Mouse (Mus musculus) liver, adult 2 months (tissue): ENCODE measurements around the gene Gm20388. TPM values are rescaled to one million over a fixed set of nuclear protein-coding genes. Genes with fewer than 3 reads are reported as not detected.

Experiments used
- DNase-seq: peaks from one replicate; pipeline ENCODE4 v3.0.0-alpha.2; 2011; ENCODE audit warnings: low read depth, low spot score; ENCODE audit errors: extremely low read depth
- H3K27ac ChIP-seq: fragments of 200-500 bp; replicated peaks from 2 replicates; pipeline ENCODE4 v1.5.1; 2012; ENCODE audit warnings: low read depth, mild to moderate bottlenecking, control low read depth, inconsistent platforms, low read length; ENCODE audit not compliant: insufficient read depth
- H3K27me3 ChIP-seq: fragments of 200-500 bp; 2 replicates; pipeline ENCODE4 v1.6.1; 2012; ENCODE audit warnings: mild to moderate bottlenecking, moderate library complexity, low read length, inconsistent platforms; ENCODE audit not compliant: control insufficient read depth, insufficient read depth
- H3K36me3 ChIP-seq: fragments of 200-500 bp; 2 replicates; pipeline ENCODE4 v1.6.1; 2012; ENCODE audit warnings: low read length, inconsistent platforms; ENCODE audit not compliant: control insufficient read depth, insufficient read depth
- H3K4me1 ChIP-seq: fragments of 200-500 bp; 2 replicates; pipeline ENCODE4 v1.6.1; 2011; ENCODE audit warnings: low read length; ENCODE audit not compliant: control insufficient read depth, insufficient read depth
- H3K4me3 ChIP-seq: fragments of 200-500 bp; 2 replicates; pipeline ENCODE4 v1.5.1; 2011; ENCODE audit warnings: low read depth, mild to moderate bottlenecking, control low read depth, low read length, moderate library complexity; ENCODE audit not compliant: insufficient read depth
- H3K79me2 ChIP-seq: fragments of 200-500 bp; 2 replicates; pipeline ENCODE4 v1.6.1; 2012; ENCODE audit warnings: inconsistent platforms, mild to moderate bottlenecking, low read length, moderate library complexity; ENCODE audit not compliant: control insufficient read depth, insufficient read depth
- H3K9ac ChIP-seq: fragments of 200-500 bp; 2 replicates; pipeline ENCODE4 v1.6.1; 2012; ENCODE audit warnings: low read depth, mild to moderate bottlenecking, control low read depth, inconsistent platforms, low read length
- CTCF ChIP-seq: fragments of 200-500 bp; IDR thresholded peaks from 2 replicates; pipeline ENCODE4 v1.5.1; 2011; ENCODE audit warnings: low read depth, low read length, control low read depth
- POLR2A ChIP-seq: fragments of 200-500 bp; IDR thresholded peaks from 2 replicates; pipeline ENCODE4 v1.6.1; 2011; ENCODE audit warnings: low read length, control low read depth; ENCODE audit not compliant: insufficient read depth; ENCODE audit errors: extremely low read depth
- WGBS: fragments of 180-500 bp; shearing (Covaris S2); methylation state at CpG from one replicate; pipeline ENCODE4 v1.1.7; 2018; 5-methylcytosine and 5-hydroxymethylcytosine counted together
- polyA plus RNA-seq: library from polyadenylated mRNA; depleted of rRNA; stranded (reverse); fragments of >200 nt; gene quantifications from 2 replicates; pipeline ENCODE4 v1.2.3, GENCODE M21; 2012
- total RNA-seq: library from RNA; depleted of rRNA; stranded (reverse); fragments of >200 nt; gene quantifications from 2 replicates; pipeline ENCODE4 v1.2.3, GENCODE M21; 2014

Gene Gm20388
- total and polyA plus RNA-seq, 2 experiments = 6.4 to 19.9 TPM

GRCm38 (mm10) chr8:122056882-122057281 lies 2146.2 kb downstream of the Gm20388 start:
- no peaks in the 10 kb centered on the region for H3K4me1 ChIP-seq
- TF ChIP-seq CTCF (no peak), POLR2A (no peak)
- no peak overlapping the region for H3K27ac ChIP-seq
- no peak overlapping the region for H3K9ac ChIP-seq
- no peaks in the 10 kb centered on the region for H3K27me3 ChIP-seq
- H3K36me3 ChIP-seq = no peaks in the 10 kb centered on the region
- 75% methylated on average over 7 of the region's 7 CpGs for WGBS
- no peak overlapping the region for H3K4me3 ChIP-seq
- no peaks in the 10 kb centered on the region for H3K79me2 ChIP-seq
- no peak for DNase-seq

GRCm38 (mm10) chr8:122058510-122058909 lies 2147.9 kb downstream of the Gm20388 start:
- H3K4me1 ChIP-seq = peaks cover 9% of the 10 kb centered on the region
- H3K27me3 ChIP-seq = no peaks in the 10 kb centered on the region
- H3K9ac ChIP-seq = no peak overlapping the region
- no peaks in the 10 kb centered on the region for H3K36me3 ChIP-seq
- no peaks in the 10 kb centered on the region for H3K79me2 ChIP-seq
- TF ChIP-seq POLR2A = no peak
- H3K27ac ChIP-seq = no peak overlapping the region
- H3K4me3 ChIP-seq = no peak overlapping the region
- WGBS = 65% methylated on average over 9 of the region's 9 CpGs
- no peak for DNase-seq

- no peaks in the 10 kb centered on the region for H3K79me2 ChIP-seq
- WGBS = 53% methylated on average over 8 of the region's 8 CpGs
- H3K4me3 ChIP-seq = no peak overlapping the region
- peaks cover 10% of the 10 kb centered on the region for H3K4me1 ChIP-seq
- no peaks in the 10 kb centered on the region for H3K36me3 ChIP-seq
- H3K27me3 ChIP-seq = no peaks in the 10 kb centered on the region
- H3K27ac ChIP-seq = no peak overlapping the region
- TF ChIP-seq POLR2A (no peak), CTCF (no peak)
- H3K9ac ChIP-seq = no peak overlapping the region
- peak; percentile 64 for DNase-seq
Observed at GRCm38 (mm10) chr8:122058951-122059350, 2148.3 kb downstream of the Gm20388 start.

- peak; percentile 79 for DNase-seq
- TF ChIP-seq CTCF (no peak), POLR2A (no peak)
Observed at GRCm38 (mm10) chr8:122062508-122063223, 2152.0 kb downstream of the Gm20388 start.

GRCm38 (mm10) chr8:122064353-122064752 lies 2153.7 kb downstream of the Gm20388 start:
- peaks cover 14% of the 10 kb centered on the region for H3K4me1 ChIP-seq
- no peak for TF ChIP-seq POLR2A
- no peak for TF ChIP-seq CTCF
- H3K36me3 ChIP-seq = no peaks in the 10 kb centered on the region
- no peak for DNase-seq
- H3K9ac ChIP-seq = no peak overlapping the region
- no peak overlapping the region for H3K27ac ChIP-seq
- H3K4me3 ChIP-seq = no peak overlapping the region
- H3K79me2 ChIP-seq = no peaks in the 10 kb centered on the region
- 91% methylated on average over 7 of the region's 7 CpGs for WGBS
- H3K27me3 ChIP-seq = no peaks in the 10 kb centered on the region

More at GRCm38 (mm10) chr8:122062508-122063223, 2152.0 kb downstream of the Gm20388 start:
- Histone ChIP-seq H3K9ac (peak overlapping the region; percentile 51), H3K79me2 (no peaks in the 10 kb centered on the region), H3K4me1 (peaks cover 10% of the 10 kb centered on the region), H3K27me3 (no peaks in the 10 kb centered on the region), H3K4me3 (0 out of 2 replicates have a peak overlapping the region, but pooled peaks have one; percentile 18), H3K27ac (peak overlapping the region; percentile 68), H3K36me3 (no peaks in the 10 kb centered on the region)
- 22% methylated on average over 12 of the region's 12 CpGs for WGBS

- no peak overlapping the region for H3K27ac ChIP-seq
- DNase-seq = peak; percentile 91
- TF ChIP-seq POLR2A (no peak), CTCF (no peak)
- peaks cover 11% of the 10 kb centered on the region for H3K4me1 ChIP-seq
- H3K36me3 ChIP-seq = no peaks in the 10 kb centered on the region
- no peak overlapping the region for H3K4me3 ChIP-seq
- no peaks in the 10 kb centered on the region for H3K27me3 ChIP-seq
- H3K79me2 ChIP-seq = no peaks in the 10 kb centered on the region
- peak overlapping the region; percentile 32; the same call in 1 of the 2 replicates for H3K9ac ChIP-seq
- WGBS = 27% methylated on average over 15 of the region's 15 CpGs
Observed at GRCm38 (mm10) chr8:122067783-122068505, 2157.3 kb downstream of the Gm20388 start.
